Mouse (Mus musculus): Measurements from ENCODE around the gene Asic3.

GRCm38 (mm10) chr5:24400362-24400761 is 12.8 kb upstream of the Asic3 start:
- TF ChIP-seq POLR2A (IDR thresholded peaks at IDR 0.05; ENCODE audit: low read depth, low read length) (no peak), CTCF (IDR thresholded peaks at IDR 0.05; ENCODE audit: extremely low read depth, insufficient read depth, insufficient read length, insufficient replicate concordance) (no peak)

Measured in spleen, adult 2 months (tissue).